Mouse (Mus musculus): ENCODE measurements at regions not wholly inside any gene's neighbourhood (a gene's known extent, or its start where the extent isn't known, plus 50 kb on each side); places are given as distances from the start of the nearest gene placed in this dataset.

GRCm38 (mm10) chr10:21701580-21701979 lies 108.6 kb downstream of the 1700020N01Rik start:
- Histone ChIP-seq H3K4me2 (replicated peaks; ENCODE audit: low read depth, low read length) (no peak overlapping the region), H3K4me1 (ENCODE audit: control insufficient read depth, insufficient read depth, low read length) (no peaks in the 10 kb centered on the region), H3K4me3 (ENCODE audit: low read depth, low read length) (no peak overlapping the region), H3K9ac (replicated peaks; ENCODE audit: low read depth, low read length) (no peak overlapping the region), H3K27me3 (ENCODE audit: control insufficient read depth, insufficient read depth, low read length) (no peaks in the 10 kb centered on the region), H3K36me3 (ENCODE audit: control insufficient read depth, insufficient read depth, low read length) (no peaks in the 10 kb centered on the region), H3K27ac (ENCODE audit: low read length) (no peak overlapping the region), H3K9me3 (ENCODE audit: control insufficient read depth, low read depth, low read length) (no peaks in the 10 kb centered on the region)
- WGBS = 30% methylated on average over 3 of the region's 3 CpGs
- no peak for ATAC-seq (ENCODE audit: insufficient number of reproducible peaks, insufficient read depth, low FRiP score, low read depth)

DNA sequence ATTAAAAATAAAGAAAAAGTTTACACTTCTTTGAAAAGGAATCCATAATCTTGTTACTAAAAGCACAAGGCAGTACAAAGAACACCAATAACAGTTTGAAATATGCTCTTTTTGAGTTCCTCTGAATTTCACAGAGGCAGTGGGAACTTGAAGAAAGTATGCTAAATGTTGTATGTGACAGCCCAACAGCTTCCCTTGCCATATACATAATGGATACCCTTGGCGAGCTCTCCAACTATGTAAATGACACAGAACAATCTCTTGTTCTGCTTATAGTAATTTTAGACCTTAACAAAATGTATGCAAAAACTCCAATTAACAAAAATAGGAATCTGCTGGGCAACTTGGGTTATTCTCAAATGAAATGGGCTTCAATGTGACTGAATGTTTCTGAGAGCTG lies 109.2 kb downstream of the 1700020N01Rik start:
- WGBS = 71% methylated on average over 1 of the region's 1 CpGs
- H3K27me3 ChIP-seq (ENCODE audit: control insufficient read depth, insufficient read depth, low read length) = no peaks in the 10 kb centered on the region
- H3K9me3 ChIP-seq (ENCODE audit: control insufficient read depth, low read depth, low read length) = no peaks in the 10 kb centered on the region
- H3K4me3 ChIP-seq (ENCODE audit: low read depth, low read length) = no peak overlapping the region
- H3K9ac ChIP-seq (replicated peaks; ENCODE audit: low read depth, low read length) = no peak overlapping the region
- no peaks in the 10 kb centered on the region for H3K4me1 ChIP-seq (ENCODE audit: control insufficient read depth, insufficient read depth, low read length)
- H3K4me2 ChIP-seq (replicated peaks; ENCODE audit: low read depth, low read length) = no peak overlapping the region
- no peaks in the 10 kb centered on the region for H3K36me3 ChIP-seq (ENCODE audit: control insufficient read depth, insufficient read depth, low read length)
- H3K27ac ChIP-seq (ENCODE audit: low read length) = no peak overlapping the region
- no peak for ATAC-seq (ENCODE audit: insufficient number of reproducible peaks, insufficient read depth, low FRiP score, low read depth)

DNA sequence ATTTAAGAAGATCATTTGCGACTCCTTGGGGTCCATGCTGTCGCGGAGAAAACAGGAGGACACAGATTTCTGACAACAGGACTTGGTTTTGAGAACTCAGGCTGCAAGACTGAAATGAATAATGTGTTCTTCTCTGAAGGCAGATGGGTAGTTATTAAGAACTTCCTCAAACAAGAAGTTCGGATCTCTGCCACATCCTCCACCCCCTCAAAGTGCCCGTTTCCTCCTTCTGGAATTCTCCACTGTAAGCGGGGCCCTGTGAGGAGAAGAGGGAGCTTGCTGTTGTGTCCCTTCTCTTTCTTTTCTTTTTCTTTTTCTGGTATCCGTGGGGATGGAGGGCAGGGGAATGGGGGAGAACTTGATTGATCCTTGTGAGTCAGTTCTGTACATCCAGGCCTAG lies 118.9 kb downstream of the 1700020N01Rik start:
- 68% methylated on average over 7 of the region's 7 CpGs for WGBS
- Histone ChIP-seq H3K9ac (replicated peaks; ENCODE audit: low read depth, low read length) (no peak overlapping the region), H3K9me3 (ENCODE audit: control insufficient read depth, low read depth, low read length) (0 out of 2 replicates have a peak, but pooled peaks cover 3% of the 10 kb centered on the region), H3K27me3 (ENCODE audit: control insufficient read depth, insufficient read depth, low read length) (no peaks in the 10 kb centered on the region), H3K4me1 (ENCODE audit: control insufficient read depth, insufficient read depth, low read length) (no peaks in the 10 kb centered on the region), H3K4me2 (replicated peaks; ENCODE audit: low read depth, low read length) (no peak overlapping the region), H3K36me3 (ENCODE audit: control insufficient read depth, insufficient read depth, low read length) (no peaks in the 10 kb centered on the region), H3K4me3 (ENCODE audit: low read depth, low read length) (no peak overlapping the region), H3K27ac (ENCODE audit: low read length) (no peak overlapping the region)
- no peak for ATAC-seq (ENCODE audit: insufficient number of reproducible peaks, insufficient read depth, low FRiP score, low read depth)

DNA sequence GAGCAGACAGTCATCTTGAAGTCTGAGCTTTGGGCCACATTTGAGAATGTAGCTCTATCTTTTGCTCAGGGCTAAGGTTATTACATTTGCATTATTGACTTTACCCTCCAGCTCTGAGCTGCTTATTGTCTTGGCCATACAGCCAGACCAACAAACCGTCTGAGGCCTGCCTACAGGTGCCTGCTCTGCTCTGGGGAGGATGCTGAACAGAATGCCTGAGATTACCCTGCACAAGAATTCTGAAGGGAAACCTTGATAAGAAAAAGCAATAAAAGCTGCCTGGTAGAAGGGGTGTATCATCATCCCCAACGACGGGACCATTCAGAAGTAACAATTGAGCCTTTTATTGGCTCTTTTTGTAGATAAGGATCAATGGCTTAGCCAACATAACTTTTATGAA lies 119.9 kb downstream of the 1700020N01Rik start:
- no peak for ATAC-seq (ENCODE audit: insufficient number of reproducible peaks, insufficient read depth, low FRiP score, low read depth)
- Histone ChIP-seq H3K4me3 (ENCODE audit: low read depth, low read length) (no peak overlapping the region), H3K27ac (ENCODE audit: low read length) (no peak overlapping the region), H3K9me3 (ENCODE audit: control insufficient read depth, low read depth, low read length) (0 out of 2 replicates have a peak, but pooled peaks cover 3% of the 10 kb centered on the region), H3K9ac (replicated peaks; ENCODE audit: low read depth, low read length) (no peak overlapping the region), H3K4me1 (ENCODE audit: control insufficient read depth, insufficient read depth, low read length) (no peaks in the 10 kb centered on the region), H3K27me3 (ENCODE audit: control insufficient read depth, insufficient read depth, low read length) (no peaks in the 10 kb centered on the region), H3K36me3 (ENCODE audit: control insufficient read depth, insufficient read depth, low read length) (no peaks in the 10 kb centered on the region), H3K4me2 (replicated peaks; ENCODE audit: low read depth, low read length) (no peak overlapping the region)
- 57% methylated on average over 3 of the region's 3 CpGs for WGBS

DNA sequence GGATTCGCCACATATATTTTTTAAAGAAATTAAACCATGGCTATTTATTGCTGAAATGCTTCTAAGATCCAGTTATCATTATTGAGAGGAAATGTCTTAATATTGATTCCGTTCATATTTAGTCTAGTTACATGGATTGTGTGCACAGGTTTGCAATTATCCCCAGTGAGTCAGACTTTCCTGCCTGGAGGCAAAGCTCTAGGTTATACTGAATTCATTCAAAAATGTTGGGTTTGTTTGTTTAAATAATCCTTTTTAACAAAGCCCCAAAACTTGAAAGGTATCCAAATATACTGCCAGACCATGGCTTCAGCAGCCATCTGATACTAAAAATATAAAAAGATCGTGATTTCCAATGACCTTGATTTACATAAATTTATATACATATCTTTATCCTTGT lies 122.5 kb downstream of the 1700020N01Rik start:
- WGBS = 68% methylated on average over 3 of the region's 3 CpGs
- H3K4me1 ChIP-seq (ENCODE audit: control insufficient read depth, insufficient read depth, low read length) = no peaks in the 10 kb centered on the region
- no peaks in the 10 kb centered on the region for H3K27me3 ChIP-seq (ENCODE audit: control insufficient read depth, insufficient read depth, low read length)
- H3K36me3 ChIP-seq (ENCODE audit: control insufficient read depth, insufficient read depth, low read length) = no peaks in the 10 kb centered on the region
- H3K27ac ChIP-seq (ENCODE audit: low read length) = no peak overlapping the region
- H3K4me3 ChIP-seq (ENCODE audit: low read depth, low read length) = no peak overlapping the region
- ATAC-seq (ENCODE audit: insufficient number of reproducible peaks, insufficient read depth, low FRiP score, low read depth) = no peak
- H3K4me2 ChIP-seq (replicated peaks; ENCODE audit: low read depth, low read length) = no peak overlapping the region
- H3K9me3 ChIP-seq (ENCODE audit: control insufficient read depth, low read depth, low read length) = no peaks in the 10 kb centered on the region
- no peak overlapping the region for H3K9ac ChIP-seq (replicated peaks; ENCODE audit: low read depth, low read length)

DNA sequence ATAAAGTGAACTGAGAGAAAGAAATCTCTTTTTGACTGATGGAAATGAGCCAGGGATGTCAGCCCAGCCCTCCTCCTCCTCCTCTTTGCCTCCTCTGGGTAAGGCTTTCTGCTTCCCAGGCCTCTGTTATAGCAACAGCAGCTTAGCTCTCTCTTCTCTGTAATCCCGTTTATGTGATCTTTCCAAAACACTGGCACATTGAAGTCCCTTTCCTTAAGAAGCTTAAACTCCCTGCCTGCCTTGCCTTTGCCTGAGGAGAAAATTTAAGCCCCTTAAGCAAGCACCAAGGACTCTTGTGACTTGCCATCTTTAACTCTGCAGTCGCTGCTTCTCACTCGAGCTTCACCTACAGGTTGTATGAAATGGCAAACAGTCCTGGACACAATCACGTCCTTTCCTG lies 125.2 kb downstream of the 1700020N01Rik start:
- H3K27ac ChIP-seq (ENCODE audit: low read length) = no peak overlapping the region
- no peaks in the 10 kb centered on the region for H3K9me3 ChIP-seq (ENCODE audit: control insufficient read depth, low read depth, low read length)
- H3K4me2 ChIP-seq (replicated peaks; ENCODE audit: low read depth, low read length) = no peak overlapping the region
- no peaks in the 10 kb centered on the region for H3K4me1 ChIP-seq (ENCODE audit: control insufficient read depth, insufficient read depth, low read length)
- no peaks in the 10 kb centered on the region for H3K36me3 ChIP-seq (ENCODE audit: control insufficient read depth, insufficient read depth, low read length)
- no peak overlapping the region for H3K4me3 ChIP-seq (ENCODE audit: low read depth, low read length)
- 56% methylated on average over 4 of the region's 4 CpGs for WGBS
- H3K9ac ChIP-seq (replicated peaks; ENCODE audit: low read depth, low read length) = no peak overlapping the region
- ATAC-seq (ENCODE audit: insufficient number of reproducible peaks, insufficient read depth, low FRiP score, low read depth) = no peak
- H3K27me3 ChIP-seq (ENCODE audit: control insufficient read depth, insufficient read depth, low read length) = no peaks in the 10 kb centered on the region

DNA sequence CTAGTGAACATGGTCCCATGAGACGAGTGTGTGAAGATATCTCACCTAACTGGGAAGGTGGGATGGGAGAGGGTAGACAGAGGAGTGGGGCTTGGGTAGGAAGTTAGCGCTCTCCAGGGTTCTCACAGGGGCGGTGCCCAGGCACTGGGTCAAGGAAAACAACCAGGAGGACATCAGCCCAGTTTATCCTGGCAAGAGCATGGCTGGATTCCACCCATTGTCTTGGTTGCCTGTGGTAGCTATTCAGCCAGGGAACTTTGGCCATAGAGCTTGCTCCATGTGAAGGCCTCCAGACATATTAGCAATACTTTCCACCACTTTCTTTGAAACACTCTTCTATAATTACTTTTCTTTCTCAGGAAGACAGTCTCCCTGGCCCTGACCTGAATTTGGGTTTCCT lies 131.4 kb downstream of the 1700020N01Rik start:
- ATAC-seq (ENCODE audit: insufficient number of reproducible peaks, insufficient read depth, low FRiP score, low read depth) = no peak
- Histone ChIP-seq H3K36me3 (ENCODE audit: control insufficient read depth, insufficient read depth, low read length) (no peaks in the 10 kb centered on the region), H3K4me3 (ENCODE audit: low read depth, low read length) (no peak overlapping the region), H3K9ac (replicated peaks; ENCODE audit: low read depth, low read length) (no peak overlapping the region), H3K4me1 (ENCODE audit: control insufficient read depth, insufficient read depth, low read length) (no peaks in the 10 kb centered on the region), H3K4me2 (replicated peaks; ENCODE audit: low read depth, low read length) (no peak overlapping the region), H3K9me3 (ENCODE audit: control insufficient read depth, low read depth, low read length) (no peaks in the 10 kb centered on the region), H3K27me3 (ENCODE audit: control insufficient read depth, insufficient read depth, low read length) (no peaks in the 10 kb centered on the region), H3K27ac (ENCODE audit: low read length) (no peak overlapping the region)
- 89% methylated on average over 3 of the region's 3 CpGs for WGBS

DNA sequence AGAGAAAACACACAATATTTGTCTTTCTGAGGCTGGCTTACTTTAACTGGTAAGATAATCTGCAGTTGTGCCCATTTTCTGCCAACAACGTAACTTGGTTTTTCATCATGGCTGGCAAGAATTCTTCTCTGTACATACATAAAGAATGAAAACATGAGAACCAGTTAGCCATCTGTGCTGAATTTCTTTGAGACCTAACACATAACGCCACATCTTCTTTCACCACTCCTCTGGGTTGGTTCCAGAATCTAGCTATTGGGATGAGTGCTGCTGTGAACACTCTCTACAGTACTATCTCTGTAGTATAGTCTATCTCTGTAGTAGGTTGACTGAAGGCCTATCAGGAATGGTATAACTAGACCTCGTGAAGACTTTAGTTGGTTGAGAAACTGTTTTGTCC lies 132.1 kb downstream of the 1700020N01Rik start:
- Histone ChIP-seq H3K27ac (ENCODE audit: low read length) (no peak overlapping the region), H3K9me3 (ENCODE audit: control insufficient read depth, low read depth, low read length) (no peaks in the 10 kb centered on the region), H3K27me3 (ENCODE audit: control insufficient read depth, insufficient read depth, low read length) (no peaks in the 10 kb centered on the region), H3K4me2 (replicated peaks; ENCODE audit: low read depth, low read length) (no peak overlapping the region), H3K36me3 (ENCODE audit: control insufficient read depth, insufficient read depth, low read length) (no peaks in the 10 kb centered on the region), H3K4me3 (ENCODE audit: low read depth, low read length) (no peak overlapping the region), H3K9ac (replicated peaks; ENCODE audit: low read depth, low read length) (no peak overlapping the region), H3K4me1 (ENCODE audit: control insufficient read depth, insufficient read depth, low read length) (no peaks in the 10 kb centered on the region)
- ATAC-seq (ENCODE audit: insufficient number of reproducible peaks, insufficient read depth, low FRiP score, low read depth) = no peak
- WGBS = 85% methylated on average over 3 of the region's 3 CpGs

GRCm38 (mm10) chr10:21740256-21740655 lies 141.7 kb upstream of the Sgk1 start:
- Histone ChIP-seq H3K9me3 (ENCODE audit: control insufficient read depth, low read depth, low read length) (no peaks in the 10 kb centered on the region), H3K36me3 (ENCODE audit: control insufficient read depth, insufficient read depth, low read length) (no peaks in the 10 kb centered on the region), H3K4me2 (replicated peaks; ENCODE audit: low read depth, low read length) (no peak overlapping the region), H3K4me1 (ENCODE audit: control insufficient read depth, insufficient read depth, low read length) (no peaks in the 10 kb centered on the region), H3K27me3 (ENCODE audit: control insufficient read depth, insufficient read depth, low read length) (no peaks in the 10 kb centered on the region), H3K4me3 (ENCODE audit: low read depth, low read length) (no peak overlapping the region), H3K9ac (replicated peaks; ENCODE audit: low read depth, low read length) (no peak overlapping the region), H3K27ac (ENCODE audit: low read length) (no peak overlapping the region)
- ATAC-seq (ENCODE audit: insufficient number of reproducible peaks, insufficient read depth, low FRiP score, low read depth) = no peak
- 65% methylated on average over 5 of the region's 5 CpGs for WGBS

Measured in stomach, embryonic 14.5 days (tissue).